19 mouse cellular contexts compared by ENCODE assay signal in genomic region chr2:154615674-154616073, GRCm38 (mm10). TPM values are rescaled to one million over a fixed set of nuclear protein-coding genes. Genes with fewer than 3 reads are reported as not detected.
DNase-seq lines count a peak whose midpoint lies in the region; ATAC-seq and TF ChIP-seq lines count a peak whose summit lies in the region.
"Had no signal": no experiment of that assay in that cellular context is flagged by ENCODE, and none has a peak within 500 bp of the region (broad histone marks: within the 10 kb centered on the region; RNA-seq: fewer than 3 reads in every experiment).

No protein-coding gene starts in this region.

- TF ChIP-seq RAD21 in MEL (IDR thresholded peaks at IDR 0.05; ENCODE audit: low read depth, low read length): no peak

- peaks cover 26% of the 10 kb centered on the region for H3K4me1 ChIP-seq in kidney, embryonic 15.5 days
- peaks cover 14 to 28% of the 10 kb centered on the region in 2 experiments for H3K4me1 ChIP-seq in MEL (ENCODE audit: control insufficient read depth in 1 of 2, insufficient read depth in 2 of 2, low read length in 2 of 2)

- peaks cover 3% of the 10 kb centered on the region; the same call in 1 of the 2 replicates for H3K79me2 ChIP-seq in MEL (ENCODE audit: control insufficient read depth, insufficient read depth, low read length, poor library complexity)

- TF ChIP-seq POLR2A in MEL (IDR thresholded peaks at IDR 0.05; ENCODE audit: control insufficient read depth in 1 of 2, insufficient read depth in 1 of 2, low read depth in 1 of 2, low read length in 2 of 2, poor library complexity in 1 of 2): peak in 1 of 2 experiments; percentile 66; a peak in 1 of 4 replicates

- TF ChIP-seq EP300 in MEL (IDR thresholded peaks at IDR 0.05; ENCODE audit: low read depth in 1 of 2, low read length in 2 of 2): peak; percentile 77 to 93

- no peaks in the 10 kb centered on the region for H3K27me3 ChIP-seq in kidney, embryonic 15.5 days
- H3K27me3 ChIP-seq in MEL (ENCODE audit: control insufficient read depth in 1 of 2, insufficient read depth in 2 of 2, low read length in 2 of 2): no peaks in the 10 kb centered on the region
- H3K27me3 ChIP-seq: forebrain, embryonic 13.5 days; hindbrain, embryonic 13.5 days; limb, embryonic 13.5 days had no signal

- no peak for TF ChIP-seq CTCF in MEL (IDR thresholded peaks at IDR 0.05 in 2 of 3, conservative IDR thresholded peaks at IDR 0.05 in 1 of 3; ENCODE audit: control insufficient read depth in 1 of 3, insufficient read depth in 1 of 3, low read depth in 2 of 3, low read length in 3 of 3, poor library complexity in 1 of 3, severe bottlenecking in 1 of 3)

- H3K4me3 ChIP-seq in kidney, embryonic 15.5 days (replicated peaks): no peak overlapping the region
- peak overlapping the region; percentile 48 to 77 for H3K4me3 ChIP-seq in MEL (ENCODE audit: control insufficient read depth in 1 of 2, insufficient read depth in 1 of 2, low read depth in 2 of 2, low read length in 2 of 2)
- H3K4me3 ChIP-seq: forebrain, embryonic 13.5 days; hindbrain, embryonic 13.5 days; limb, embryonic 13.5 days had no signal

- no peak for DNase-seq in kidney, postnatal 36 days
- peak; percentile 96 for DNase-seq in MEL (ENCODE audit: low read depth, low spot score)
- DNase-seq in testis, postnatal 10 days (ENCODE audit: low spot score): no peak
- no peak for DNase-seq in Muller cell, postnatal 12 days (ENCODE audit: inconsistent ontology term)
- no peak for DNase-seq in left cerebral cortex, postnatal 10 days (ENCODE audit: extremely low spot score in 1 of 2, low spot score in 2 of 2)
- DNase-seq: gastrocnemius, postnatal 36 days; layer of hippocampus, postnatal 36 days; lung, postnatal 36 days; right cerebral cortex, postnatal 4 days had no signal

- H3K36me3 ChIP-seq in kidney, embryonic 15.5 days: no peaks in the 10 kb centered on the region
- H3K36me3 ChIP-seq in MEL (ENCODE audit: control insufficient read depth in 1 of 2, insufficient read depth in 2 of 2, low read length in 2 of 2): peaks cover 0 to 22% of the 10 kb centered on the region in 2 experiments; a peak in 2 of 4 replicates
- H3K36me3 ChIP-seq: limb, embryonic 13.5 days had no signal

- H3K9me3 ChIP-seq in kidney, embryonic 15.5 days (replicated peaks): no peaks in the 10 kb centered on the region
- H3K9me3 ChIP-seq in MEL (replicated peaks; ENCODE audit: insufficient read depth, low read length): no peaks in the 10 kb centered on the region
- H3K9me3 ChIP-seq: forebrain, embryonic 13.5 days; hindbrain, embryonic 13.5 days; limb, embryonic 13.5 days had no signal

- no peak for ATAC-seq in kidney, embryonic 15.5 days (replicated peaks; ENCODE audit: low FRiP score)
- peak; percentile 52 for ATAC-seq in common myeloid progenitor, adult 5-6 weeks (replicated peaks; ENCODE audit: low read depth, poor library complexity, severe bottlenecking)
- ATAC-seq in megakaryocyte-erythroid progenitor cell, adult 5-6 weeks (replicated peaks; ENCODE audit: low FRiP score, low TSS enrichment, poor library complexity, severe bottlenecking): peak; percentile 46
- ATAC-seq: forebrain, embryonic 13.5 days had no signal

- intact Hi-C loops in left cerebral cortex, postnatal 10 days (cut with DNase I): loop anchor here (10.0 kb wide), 1 partner anchor 61 kb away; the partner anchor contains the start of genes Actl10 and Necab3

- WGBS in kidney, embryonic 15.5 days: 89% methylated on average over 5 of the region's 5 CpGs

- peak overlapping the region; percentile 99; the same call in 1 of the 2 replicates for H3K27ac ChIP-seq in kidney, embryonic 15.5 days
- H3K27ac ChIP-seq in MEL (ENCODE audit: control insufficient read depth, low read depth, low read length): peak overlapping the region; percentile 98
- H3K27ac ChIP-seq: forebrain, embryonic 13.5 days; hindbrain, embryonic 13.5 days; limb, embryonic 13.5 days had no signal

- no peak overlapping the region for H3K9ac ChIP-seq in kidney, embryonic 15.5 days
- peak overlapping the region; percentile 73 for H3K9ac ChIP-seq in MEL (ENCODE audit: control insufficient read depth, low read depth, low read length, poor library complexity, severe bottlenecking)
- H3K9ac ChIP-seq: forebrain, embryonic 13.5 days; hindbrain, embryonic 13.5 days; limb, embryonic 13.5 days had no signal

- H3K4me2 ChIP-seq in kidney, embryonic 15.5 days: peak overlapping the region; percentile 81; the same call in 1 of the 2 replicates

TF ChIP-seq in MEL, 35 proteins besides CTCF, POLR2A, EP300 and RAD21 (continues in another document):
- TF ChIP-seq ETS1 (IDR thresholded peaks at IDR 0.05; ENCODE audit: low read depth, low read length) (peak; percentile 98), ZNF384 (IDR thresholded peaks at IDR 0.05; ENCODE audit: low read depth, low read length) (peak; percentile 81), SIN3A (IDR thresholded peaks at IDR 0.05; ENCODE audit: low read length) (peak; percentile 81), RCOR1 (IDR thresholded peaks at IDR 0.05; ENCODE audit: low read depth, low read length) (peak; percentile 63), HCFC1 (IDR thresholded peaks at IDR 0.05; ENCODE audit: low read depth, low read length) (peak; percentile 76), USF1 (IDR thresholded peaks at IDR 0.05; ENCODE audit: low read depth, low read length) (no peak), GATA1 (IDR thresholded peaks at IDR 0.05; ENCODE audit: low read depth, low read length) (peak; percentile 90), MAX (IDR thresholded peaks at IDR 0.05; ENCODE audit: low read length) (peak; percentile 40; the same call in 1 of the 2 replicates), BHLHE40 (IDR thresholded peaks at IDR 0.05; ENCODE audit: borderline replicate concordance, low read depth, low read length) (peak; percentile 36; the same call in 1 of the 2 replicates), KAT2A (conservative IDR thresholded peaks at IDR 0.05; ENCODE audit: low read depth, low read length) (no peak; the same call in 1 of the 2 replicates), E2F4 (IDR thresholded peaks at IDR 0.05; ENCODE audit: borderline replicate concordance, low read depth, low read length) (no peak), NRF1 (IDR thresholded peaks at IDR 0.05; ENCODE audit: insufficient read depth, low read depth, low read length, poor library complexity, severe bottlenecking) (peak; percentile 11; the same call in 1 of the 2 replicates), MYB (IDR thresholded peaks at IDR 0.05; ENCODE audit: low read depth, low read length) (0 out of 2 replicates have a peak, but pooled peaks have one; percentile 24)

RNA-seq across cellular contexts. Expression of gene 4930519P11Rik, which starts 2.4 kb away (rescaled TPM):
- polyA plus RNA-seq in kidney, embryonic 15.5 days (2015; fragmentation: Nextera tagmentation; extraction: Ambion mirVana): 0.62 TPM in 1 of 2 replicates, not detected in the other
- not detected in 2 replicates for total RNA-seq in MEL (2012; rRNA removed)
- polyA plus RNA-seq in MEL (2012; ENCODE audit: insufficient read depth in 1 of 2, insufficient read length in 2 of 2, low read depth in 1 of 2, low replicate concordance in 2 of 2, missing spikeins in 1 of 2): under 1 TPM in 1 of 2 experiments, not detected in 1; 0.22 TPM
- not detected in 2 replicates for total RNA-seq in common myeloid progenitor, adult 5-6 weeks (2017)
- total RNA-seq in megakaryocyte-erythroid progenitor cell, adult 5-6 weeks (2014; fragmentation: Nextera tagmentation): not detected in 2 replicates
- not detected in 2 replicates for total RNA-seq in megakaryocyte-erythroid progenitor cell, adult 5-6 weeks (2017)
- not detected for total RNA-seq in left cerebral cortex, postnatal 10 days (2021)
- total RNA-seq: adrenal gland, adult 18-20 months; gastrocnemius, postnatal 36 days; layer of hippocampus, postnatal 36 days had no signal
- polyA plus RNA-seq: embryonic facial prominence, embryonic 11.5 days; kidney, embryonic 16.5 days; stomach, embryonic 16.5 days had no signal

RNA-seq across cellular contexts. Expression of gene Zfp341, which starts 2.6 kb away (rescaled TPM):
- polyA plus RNA-seq in kidney, embryonic 15.5 days (2015; fragmentation: Nextera tagmentation; extraction: Ambion mirVana): 0.85 and 1.00 TPM in 2 replicates
- 2.0 TPM in 2 replicates for total RNA-seq in MEL (2012; rRNA removed)
- polyA plus RNA-seq in MEL (2012; ENCODE audit: insufficient read depth in 1 of 2, insufficient read length in 2 of 2, low read depth in 1 of 2, low replicate concordance in 2 of 2, missing spikeins in 1 of 2): 1 to 10 TPM in 1 of 2 experiments, not detected in 1; 6.3 TPM
- total RNA-seq in common myeloid progenitor, adult 5-6 weeks (2017): 0.34 and 0.87 TPM in 2 replicates
- 5.1 and 7.1 TPM in 2 replicates for total RNA-seq in megakaryocyte-erythroid progenitor cell, adult 5-6 weeks (2014; fragmentation: Nextera tagmentation)
- total RNA-seq in megakaryocyte-erythroid progenitor cell, adult 5-6 weeks (2017): 0.30 and 1.1 TPM in 2 replicates
- total RNA-seq in left cerebral cortex, postnatal 10 days (2021): 10 to 100 TPM; 14.3 to 14.7 TPM

RNA-seq across cellular contexts. Expression of gene Pxmp4, which starts 12.2 kb away (rescaled TPM):
- polyA plus RNA-seq in kidney, embryonic 15.5 days (2015; fragmentation: Nextera tagmentation; extraction: Ambion mirVana): 27.7 and 29.8 TPM in 2 replicates
- total RNA-seq in MEL (2012; rRNA removed): 5.9 and 6.8 TPM in 2 replicates
- polyA plus RNA-seq in MEL (2012; ENCODE audit: insufficient read depth in 1 of 2, insufficient read length in 2 of 2, low read depth in 1 of 2, low replicate concordance in 2 of 2, missing spikeins in 1 of 2): 10 to 100 TPM in 1 of 2 experiments, not detected in 1; 12.2 TPM
- 14.2 and 18.2 TPM in 2 replicates for total RNA-seq in common myeloid progenitor, adult 5-6 weeks (2017)
- 17.3 and 18.1 TPM in 2 replicates for total RNA-seq in megakaryocyte-erythroid progenitor cell, adult 5-6 weeks (2014; fragmentation: Nextera tagmentation)
- total RNA-seq in megakaryocyte-erythroid progenitor cell, adult 5-6 weeks (2017): 9.1 and 12.4 TPM in 2 replicates
- total RNA-seq in left cerebral cortex, postnatal 10 days (2021): 10 to 100 TPM; 17.4 to 18.6 TPM

RNA-seq across cellular contexts. Expression of gene Chmp4b, which starts 35.8 kb away (rescaled TPM):
- polyA plus RNA-seq in kidney, embryonic 15.5 days (2015; fragmentation: Nextera tagmentation; extraction: Ambion mirVana): 24.6 and 24.8 TPM in 2 replicates
- total RNA-seq in MEL (2012; rRNA removed): 118 TPM in 2 replicates
- 100 to 1,000 TPM in 1 of 2 experiments, not detected in 1; 196 TPM for polyA plus RNA-seq in MEL (2012; ENCODE audit: insufficient read depth in 1 of 2, insufficient read length in 2 of 2, low read depth in 1 of 2, low replicate concordance in 2 of 2, missing spikeins in 1 of 2)
- 99.8 and 109 TPM in 2 replicates for total RNA-seq in common myeloid progenitor, adult 5-6 weeks (2017)
- 79.5 and 118 TPM in 2 replicates for total RNA-seq in megakaryocyte-erythroid progenitor cell, adult 5-6 weeks (2014; fragmentation: Nextera tagmentation)
- 95.1 and 99.0 TPM in 2 replicates for total RNA-seq in megakaryocyte-erythroid progenitor cell, adult 5-6 weeks (2017)
- total RNA-seq in left cerebral cortex, postnatal 10 days (2021): 100 to 1,000 TPM; 203 to 210 TPM

RNA-seq across cellular contexts. Expression of gene E2f1, which starts 46.0 kb away (rescaled TPM):
- polyA plus RNA-seq in kidney, embryonic 15.5 days (2015; fragmentation: Nextera tagmentation; extraction: Ambion mirVana): 20.7 and 21.0 TPM in 2 replicates
- total RNA-seq in MEL (2012; rRNA removed): 14.8 and 17.4 TPM in 2 replicates
- polyA plus RNA-seq in MEL (2012; ENCODE audit: insufficient read depth in 1 of 2, insufficient read length in 2 of 2, low read depth in 1 of 2, low replicate concordance in 2 of 2, missing spikeins in 1 of 2): 10 to 100 TPM in 1 of 2 experiments, not detected in 1; 41.6 TPM
- 11.1 and 13.2 TPM in 2 replicates for total RNA-seq in common myeloid progenitor, adult 5-6 weeks (2017)
- total RNA-seq in megakaryocyte-erythroid progenitor cell, adult 5-6 weeks (2014; fragmentation: Nextera tagmentation): 25.3 and 26.1 TPM in 2 replicates
- total RNA-seq in megakaryocyte-erythroid progenitor cell, adult 5-6 weeks (2017): 7.0 and 7.8 TPM in 2 replicates
- total RNA-seq in left cerebral cortex, postnatal 10 days (2021): 10 to 100 TPM; 12.2 to 12.6 TPM
